Mouse (Mus musculus): Measurements from ENCODE around the gene Fndc7. TPM values are rescaled to one million over a fixed set of nuclear protein-coding genes. Genes with fewer than 3 reads are reported as not detected.
"Not testable (repeated sequence)": the region's sequence is repeated elsewhere in the genome, so short reads cannot be mapped to it uniquely, and the experiment has no call there.

The Fndc7 gene
- total and polyA plus RNA-seq, 2 experiments from 2014 or later, result not detected

DNA sequence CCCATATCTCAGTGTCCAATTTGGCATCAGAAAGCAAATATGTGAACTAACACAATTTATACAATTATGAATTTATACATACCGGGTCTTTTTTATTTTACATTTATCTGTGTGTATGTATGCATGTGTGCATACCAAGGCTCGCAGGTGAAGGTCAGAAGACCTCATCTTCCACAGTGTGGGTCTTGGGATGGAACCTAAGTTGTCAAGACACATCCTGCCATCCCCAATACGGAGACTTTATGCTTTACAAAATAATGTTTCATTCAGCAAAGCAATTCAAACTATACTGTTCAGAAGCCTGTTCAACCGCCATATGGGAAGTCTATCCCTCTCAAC is 49.1 kb downstream of the Fndc7 start:
- Histone ChIP-seq H3K4me1 (ENCODE audit: insufficient read depth, low read length) (peaks cover 6% of the 10 kb centered on the region), H3K36me3 (ENCODE audit: insufficient read depth, low read length) (no peaks in the 10 kb centered on the region), H3K27me3 (ENCODE audit: insufficient read depth, low read length) (no peaks in the 10 kb centered on the region), H3K9me3 (ENCODE audit: low read length) (no peaks in the 10 kb centered on the region), H3K9ac (replicated peaks; ENCODE audit: low read length, poor library complexity, severe bottlenecking) (no peak overlapping the region), H3K4me3 (ENCODE audit: low read depth, low read length) (peak overlapping the region; percentile 77), H3K27ac (ENCODE audit: low read depth, low read length) (no peak overlapping the region), H3K4me2 (ENCODE audit: low read depth, low read length, poor library complexity, severe bottlenecking) (peak overlapping the region; percentile 80)
- DNase-seq (ENCODE audit: low spot score) (no peak), ATAC-seq (ENCODE audit: low FRiP score) (no peak)
- WGBS, result 60% methylated on average over 4 of the region's 4 CpGs
- no peak for TF ChIP-seq CTCF (IDR thresholded peaks at IDR 0.05)

DNA sequence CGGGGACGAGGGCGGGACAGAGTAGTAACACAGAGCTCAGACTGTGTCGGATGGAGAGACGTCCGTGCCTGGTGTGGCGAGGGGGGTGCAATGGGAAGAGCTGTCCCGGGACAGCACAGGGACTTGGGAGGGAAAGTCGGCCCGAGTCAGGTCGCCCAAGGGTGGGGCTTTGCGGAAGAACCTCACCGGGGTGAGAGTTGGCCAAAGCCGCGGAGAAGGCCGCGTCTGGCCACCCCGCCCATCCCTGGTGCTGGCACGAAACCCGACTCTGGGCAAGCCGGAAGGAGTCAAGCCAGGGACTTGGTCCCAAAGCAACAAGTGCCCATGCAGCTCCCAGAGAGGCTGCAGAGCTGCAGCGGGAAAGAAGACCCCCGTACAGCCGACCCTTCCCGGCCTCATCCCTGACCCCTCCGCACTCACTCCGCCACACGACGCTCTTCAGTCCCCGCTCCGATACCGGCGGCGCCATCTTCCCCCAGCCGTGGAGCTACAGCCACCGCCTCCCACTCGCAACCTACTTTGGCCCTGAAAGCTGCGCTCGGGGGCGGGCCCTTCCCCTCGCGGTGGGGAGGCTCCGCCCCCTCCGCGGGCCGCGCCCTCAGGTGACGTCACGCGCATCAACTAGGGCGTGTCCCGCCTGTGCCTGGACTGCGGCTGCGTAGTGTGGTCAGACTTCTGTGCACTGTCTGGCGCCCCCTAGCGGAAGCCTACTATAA is 49.6 kb downstream of the Fndc7 start, which contains the start of gene Stxbp3:
Stxbp3 (minus strand) TSS at position 527 of the 716 bp plus-strand sequence.
- peak; percentile 98 for ATAC-seq (ENCODE audit: low FRiP score)
- peak; percentile 98 for TF ChIP-seq CTCF (IDR thresholded peaks at IDR 0.05)
- Histone ChIP-seq H3K27me3 (ENCODE audit: insufficient read depth, low read length) (no peaks in the 10 kb centered on the region), H3K36me3 (ENCODE audit: insufficient read depth, low read length) (no peaks in the 10 kb centered on the region), H3K4me1 (ENCODE audit: insufficient read depth, low read length) (peaks cover 6% of the 10 kb centered on the region), H3K27ac (ENCODE audit: low read depth, low read length) (peak within 1 kb of the TSS; percentile 70), H3K9me3 (ENCODE audit: low read length) (no peaks in the 10 kb centered on the region), H3K9ac (replicated peaks; ENCODE audit: low read length, poor library complexity, severe bottlenecking) (peak within 1 kb of the TSS; percentile 66), H3K4me3 (ENCODE audit: low read depth, low read length) (peak within 1 kb of the TSS; percentile 77), H3K4me2 (ENCODE audit: low read depth, low read length, poor library complexity, severe bottlenecking) (peak within 1 kb of the TSS; percentile 80)
- DNase-seq (ENCODE audit: low spot score), result peak; percentile 98
- under 1% methylated on average over 47 of the region's 56 CpGs for WGBS

DNA sequence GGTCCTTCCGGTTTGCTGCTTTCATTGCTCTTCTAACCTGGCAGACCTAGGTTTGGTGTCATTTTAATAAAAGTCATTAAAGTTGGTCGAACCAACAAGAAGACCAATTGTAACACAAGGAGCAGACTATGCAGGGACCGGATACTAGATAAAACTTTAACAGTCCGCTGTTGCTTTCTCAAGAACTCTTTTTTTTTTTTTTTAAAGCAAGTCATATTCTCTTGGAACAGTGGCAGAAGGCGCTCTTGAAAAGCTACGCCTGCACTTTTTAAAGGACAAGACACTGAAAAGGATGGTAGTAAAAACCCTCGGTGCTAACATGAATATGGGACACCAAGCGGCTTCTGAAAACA is 50.2 kb downstream of the Fndc7 start:
- no peak for TF ChIP-seq CTCF (IDR thresholded peaks at IDR 0.05)
- Histone ChIP-seq H3K9me3 (ENCODE audit: low read length) (no peaks in the 10 kb centered on the region), H3K36me3 (ENCODE audit: insufficient read depth, low read length) (no peaks in the 10 kb centered on the region), H3K4me1 (ENCODE audit: insufficient read depth, low read length) (peaks cover 6% of the 10 kb centered on the region), H3K4me2 (ENCODE audit: low read depth, low read length, poor library complexity, severe bottlenecking) (peak overlapping the region; percentile 80), H3K4me3 (ENCODE audit: low read depth, low read length) (peak overlapping the region; percentile 77), H3K9ac (replicated peaks; ENCODE audit: low read length, poor library complexity, severe bottlenecking) (peak overlapping the region; percentile 66), H3K27me3 (ENCODE audit: insufficient read depth, low read length) (no peaks in the 10 kb centered on the region), H3K27ac (ENCODE audit: low read depth, low read length) (peak overlapping the region; percentile 70; the same call in 1 of the 2 replicates)
- ATAC-seq (ENCODE audit: low FRiP score) (no peak), DNase-seq (ENCODE audit: low spot score) (no peak)
- WGBS, result 8% methylated on average over 8 of the region's 8 CpGs

DNA sequence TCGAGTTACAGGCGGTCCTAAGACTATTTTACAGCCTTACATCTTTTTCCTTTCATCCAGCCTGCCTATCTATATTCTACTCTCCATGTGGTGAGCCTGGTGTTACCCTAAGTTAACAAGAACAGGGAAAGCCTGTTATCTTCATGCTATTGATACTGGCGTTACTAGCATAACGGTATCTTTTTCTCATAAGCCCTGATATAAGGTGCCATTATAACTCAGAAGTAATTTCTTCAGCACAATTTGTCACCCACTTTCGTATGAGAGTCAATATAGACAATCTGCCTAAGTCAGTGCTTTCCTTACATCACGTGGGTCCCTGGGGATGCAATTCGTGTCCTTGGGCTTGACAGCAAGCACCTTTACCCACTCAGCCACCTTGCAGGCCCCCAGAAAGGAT is 50.8 kb downstream of the Fndc7 start:
- 74% methylated on average over 7 of the region's 7 CpGs for WGBS
- Histone ChIP-seq H3K4me1 (ENCODE audit: insufficient read depth, low read length) (peaks cover 6% of the 10 kb centered on the region), H3K36me3 (ENCODE audit: insufficient read depth, low read length) (no peaks in the 10 kb centered on the region), H3K9ac (replicated peaks; ENCODE audit: low read length, poor library complexity, severe bottlenecking) (no peak overlapping the region), H3K9me3 (ENCODE audit: low read length) (no peaks in the 10 kb centered on the region), H3K4me3 (ENCODE audit: low read depth, low read length) (peak overlapping the region; percentile 77; the same call in 1 of the 2 replicates), H3K27ac (ENCODE audit: low read depth, low read length) (no peak overlapping the region), H3K27me3 (ENCODE audit: insufficient read depth, low read length) (no peaks in the 10 kb centered on the region), H3K4me2 (ENCODE audit: low read depth, low read length, poor library complexity, severe bottlenecking) (peak overlapping the region; percentile 80)
- DNase-seq (ENCODE audit: low spot score), result no peak
- no peak for TF ChIP-seq CTCF (IDR thresholded peaks at IDR 0.05)
- ATAC-seq (ENCODE audit: low FRiP score), result no peak

DNA sequence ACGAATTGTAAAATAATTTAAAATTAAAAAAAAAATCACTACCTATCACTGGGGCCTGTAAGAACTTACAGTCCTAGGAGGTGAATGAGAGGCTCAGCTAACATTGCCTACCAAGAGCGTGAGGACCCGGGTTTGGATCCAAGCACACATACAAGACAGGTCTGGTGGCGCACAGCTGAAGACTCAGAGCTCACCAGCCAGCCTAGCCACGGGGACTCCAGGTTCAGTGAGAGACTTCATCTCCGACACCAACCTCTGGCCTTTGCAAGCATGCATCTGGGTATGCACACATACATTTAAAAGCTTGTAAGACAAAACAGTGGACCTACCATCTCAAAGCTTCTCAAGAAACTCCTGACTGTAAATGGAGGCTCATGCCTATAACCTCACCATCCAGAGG is 52.9 kb downstream of the Fndc7 start:
- TF ChIP-seq CTCF (IDR thresholded peaks at IDR 0.05), result no peak
- peaks cover 6% of the 10 kb centered on the region for H3K4me1 ChIP-seq (ENCODE audit: insufficient read depth, low read length)
- DNase-seq (ENCODE audit: low spot score) (no peak), ATAC-seq (ENCODE audit: low FRiP score) (no peak)
- H3K27me3 ChIP-seq (ENCODE audit: insufficient read depth, low read length), result no peaks in the 10 kb centered on the region
- no peaks in the 10 kb centered on the region for H3K9me3 ChIP-seq (ENCODE audit: low read length)
- no peak overlapping the region for H3K9ac ChIP-seq (replicated peaks; ENCODE audit: low read length, poor library complexity, severe bottlenecking)
- no peaks in the 10 kb centered on the region for H3K36me3 ChIP-seq (ENCODE audit: insufficient read depth, low read length)
- H3K4me2 ChIP-seq (ENCODE audit: low read depth, low read length, poor library complexity, severe bottlenecking), result no peak overlapping the region
- no peak overlapping the region for H3K27ac ChIP-seq (ENCODE audit: low read depth, low read length)
- no peak overlapping the region for H3K4me3 ChIP-seq (ENCODE audit: low read depth, low read length)
- WGBS, result 94% methylated on average over 6 of the region's 6 CpGs

DNA sequence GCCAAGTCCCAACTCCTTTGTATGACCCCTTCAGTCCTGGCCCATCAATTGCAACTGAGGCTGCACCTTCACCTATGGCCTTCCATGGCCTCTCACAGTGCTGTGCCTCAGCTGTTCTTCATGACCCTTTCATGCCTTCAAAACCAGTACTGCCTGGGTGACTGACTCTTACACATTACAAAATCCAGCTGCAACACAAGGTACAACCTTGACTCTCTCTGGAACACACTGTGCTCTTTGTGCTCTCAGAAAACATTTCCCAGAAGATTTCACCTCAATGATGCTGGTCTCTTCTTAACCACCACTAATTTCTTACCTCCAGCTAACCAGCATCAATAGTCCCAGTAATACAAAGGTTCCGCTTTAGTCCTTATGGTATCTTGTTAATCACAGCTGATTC is 56.1 kb downstream of the Fndc7 start:
- not testable (repeated sequence) for H3K4me1 ChIP-seq (ENCODE audit: insufficient read depth, low read length); H3K9me3 ChIP-seq (ENCODE audit: low read length); H3K27ac ChIP-seq (ENCODE audit: low read depth, low read length); H3K4me3 ChIP-seq (ENCODE audit: low read depth, low read length); H3K27me3 ChIP-seq (ENCODE audit: insufficient read depth, low read length); ATAC-seq (ENCODE audit: low FRiP score); H3K9ac ChIP-seq (replicated peaks; ENCODE audit: low read length, poor library complexity, severe bottlenecking); H3K4me2 ChIP-seq (ENCODE audit: low read depth, low read length, poor library complexity, severe bottlenecking); H3K36me3 ChIP-seq (ENCODE audit: insufficient read depth, low read length); DNase-seq (ENCODE audit: low spot score)
- 100% methylated on average over 1 of the region's 1 CpGs for WGBS

Data from midbrain, postnatal 0 days (tissue).